Mouse (Mus musculus) midbrain, embryonic 11.5 days (tissue): Measurements from ENCODE around the gene Tpx2. TPM values are rescaled to one million over a fixed set of nuclear protein-coding genes. Genes with fewer than 3 reads are reported as not detected.

Source experiments
- ATAC-seq: fragments of 200-750 bp; cut with Nextera tagmentation; 2 replicates; pipeline ENCODE4 v1.8.0; 2017; ENCODE audit warnings: moderate TSS enrichment, moderate library complexity; ENCODE audit not compliant: low FRiP score
- DNase-seq: peaks from one replicate; pipeline ENCODE4 v3.0.0; 2015; ENCODE audit warnings: low spot score; ENCODE audit errors: missing footprints
- H3K27ac ChIP-seq: fragments of 300-500 bp; sonication (generic); 2 replicates; pipeline ENCODE4 v1.5.1; 2014; ENCODE audit warnings: low read depth, low read length
- H3K27me3 ChIP-seq: fragments of 300-500 bp; sonication (generic); 2 replicates; pipeline ENCODE4 v1.6.1; 2014; ENCODE audit warnings: mild to moderate bottlenecking, low read length, moderate library complexity, mixed read lengths; ENCODE audit not compliant: control insufficient read depth, insufficient read depth
- H3K36me3 ChIP-seq: fragments of 300-500 bp; sonication (generic); 2 replicates; pipeline ENCODE4 v1.6.1; 2014; ENCODE audit warnings: mild to moderate bottlenecking, low read length, moderate library complexity, mixed read lengths; ENCODE audit not compliant: control insufficient read depth, insufficient read depth
- H3K4me1 ChIP-seq: fragments of 300-500 bp; sonication (generic); 2 replicates; pipeline ENCODE4 v1.6.1; 2014; ENCODE audit warnings: low read length; ENCODE audit not compliant: control insufficient read depth, insufficient read depth
- H3K4me2 ChIP-seq: fragments of 300-500 bp; sonication (generic); 2 replicates; pipeline ENCODE4 v1.6.1; 2014; ENCODE audit warnings: mild to moderate bottlenecking, moderate library complexity
- H3K4me3 ChIP-seq: fragments of 300-500 bp; sonication (generic); 2 replicates; pipeline ENCODE4 v1.5.1; 2014; ENCODE audit warnings: low read depth, low read length
- H3K9ac ChIP-seq: fragments of 300-500 bp; sonication (generic); 2 replicates; pipeline ENCODE4 v1.6.1; 2014; ENCODE audit warnings: low read length
- H3K9me3 ChIP-seq: fragments of 300-500 bp; sonication (generic); 2 replicates; pipeline ENCODE4 v1.6.1; 2016; ENCODE audit warnings: low read length; ENCODE audit not compliant: control insufficient read depth
- WGBS: fragments of 180-500 bp; shearing (Covaris S2); extraction: QIAGEN DNeasy Blood & Tissue Kit; methylation state at CpG from one replicate; pipeline ENCODE4 v1.1.7; 2014; 5-methylcytosine and 5-hydroxymethylcytosine counted together
- polyA plus RNA-seq: library from polyadenylated mRNA; unstranded; fragments of >200 nt; fragmentation: Nextera tagmentation; extraction: Ambion mirVana; gene quantifications from 2 replicates; pipeline ENCODE4 v1.2.1, GENCODE M21; 2014

The Tpx2 gene
- polyA plus RNA-seq, 1 experiment from 2014 or later: 166 TPM

DNA sequence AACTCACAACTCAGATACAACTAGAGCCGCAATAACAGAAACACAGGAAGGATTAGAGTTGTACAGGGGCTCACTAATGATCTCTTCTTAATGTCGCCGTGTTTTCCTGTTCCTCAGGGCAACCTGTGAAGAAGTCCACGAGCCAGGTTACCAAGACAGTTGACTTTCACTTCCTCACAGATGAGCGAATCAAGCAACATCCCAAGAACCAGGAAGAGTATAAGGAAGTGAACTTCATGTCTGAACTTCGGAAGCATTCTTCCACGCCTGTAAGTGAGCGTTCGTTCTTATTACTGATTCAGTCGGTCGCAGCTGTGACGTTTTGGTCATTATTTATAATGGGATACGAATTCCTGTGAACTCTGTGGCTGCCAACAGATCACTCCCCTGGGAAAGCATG lies 33.1 kb downstream of the Tpx2 start:
- peaks cover 33% of the 10 kb centered on the region for H3K36me3 ChIP-seq
- 93% methylated on average over 13 of the region's 13 CpGs for WGBS
- no peak overlapping the region for H3K4me3 ChIP-seq
- ATAC-seq (no peak), DNase-seq (no peak)
- no peak overlapping the region for H3K27ac ChIP-seq
- no peaks in the 10 kb centered on the region for H3K27me3 ChIP-seq
- H3K9me3 ChIP-seq: no peaks in the 10 kb centered on the region
- no peak overlapping the region for H3K4me2 ChIP-seq
- no peaks in the 10 kb centered on the region for H3K4me1 ChIP-seq
- H3K9ac ChIP-seq: no peak overlapping the region

DNA sequence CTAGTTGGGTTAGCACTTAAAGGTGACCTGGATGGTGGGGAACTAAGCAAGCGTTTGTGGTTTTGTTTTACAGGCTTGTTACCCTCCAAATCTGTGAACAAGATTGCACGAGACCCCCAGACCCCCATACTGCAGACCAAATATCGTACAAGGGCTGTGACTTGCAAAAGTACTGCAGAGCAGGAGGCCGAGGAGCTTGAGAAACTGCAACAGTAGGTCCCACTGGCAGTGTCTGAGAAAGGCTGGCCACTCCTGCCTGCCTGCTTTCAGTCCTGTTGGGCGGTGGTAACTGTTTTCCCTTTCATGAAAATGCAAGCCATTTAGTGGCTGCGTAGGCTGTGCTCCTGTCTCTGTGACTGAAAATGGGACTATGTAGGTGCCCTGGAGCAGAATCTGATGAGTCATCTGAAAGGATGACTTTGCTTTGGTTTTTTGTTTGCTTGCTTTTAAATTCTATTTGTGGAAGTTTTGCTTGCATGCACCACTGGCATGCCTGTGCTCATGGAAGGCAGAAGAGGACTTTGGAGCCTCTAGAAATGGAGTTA lies 36.4 kb downstream of the Tpx2 start:
- H3K9ac ChIP-seq: no peak overlapping the region
- WGBS: 95% methylated on average over 6 of the region's 6 CpGs

DNA sequence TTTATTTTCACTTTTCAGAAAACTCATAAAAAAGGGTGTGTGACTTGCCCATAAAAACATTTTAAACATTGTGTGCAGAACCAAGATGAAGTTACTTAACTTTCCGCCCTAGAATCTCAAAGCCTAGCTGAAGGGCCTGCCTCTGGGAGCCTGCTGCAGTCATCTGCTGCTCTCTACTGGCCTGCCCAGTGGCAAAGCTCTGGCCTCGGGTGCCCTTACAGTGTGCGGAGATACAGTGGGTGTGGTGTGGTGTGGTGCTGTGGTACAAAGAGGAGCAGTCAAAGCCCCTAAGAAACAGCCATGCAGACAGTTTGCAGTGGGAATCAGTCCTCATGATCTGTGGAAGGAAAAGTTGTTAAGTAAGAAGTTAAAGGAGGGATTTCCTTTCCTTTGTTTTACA lies 39.5 kb downstream of the Tpx2 start:
- no peak for ATAC-seq
- no peak for DNase-seq
- WGBS: 90% methylated on average over 3 of the region's 3 CpGs
- Histone ChIP-seq H3K4me1 (no peaks in the 10 kb centered on the region), H3K27me3 (no peaks in the 10 kb centered on the region), H3K36me3 (peaks cover 54% of the 10 kb centered on the region), H3K9me3 (no peaks in the 10 kb centered on the region), H3K27ac (no peak overlapping the region), H3K9ac (no peak overlapping the region), H3K4me3 (no peak overlapping the region), H3K4me2 (no peak overlapping the region)

More for the DNA sequence above, 36.4 kb downstream of the Tpx2 start:
- H3K4me3 ChIP-seq: no peak overlapping the region
- H3K9me3 ChIP-seq: no peaks in the 10 kb centered on the region
- no peak overlapping the region for H3K27ac ChIP-seq
- no peaks in the 10 kb centered on the region for H3K27me3 ChIP-seq
- no peak for ATAC-seq
- no peak overlapping the region for H3K4me2 ChIP-seq
- H3K36me3 ChIP-seq: peaks cover 40% of the 10 kb centered on the region
- H3K4me1 ChIP-seq: no peaks in the 10 kb centered on the region
- no peak for DNase-seq

DNA sequence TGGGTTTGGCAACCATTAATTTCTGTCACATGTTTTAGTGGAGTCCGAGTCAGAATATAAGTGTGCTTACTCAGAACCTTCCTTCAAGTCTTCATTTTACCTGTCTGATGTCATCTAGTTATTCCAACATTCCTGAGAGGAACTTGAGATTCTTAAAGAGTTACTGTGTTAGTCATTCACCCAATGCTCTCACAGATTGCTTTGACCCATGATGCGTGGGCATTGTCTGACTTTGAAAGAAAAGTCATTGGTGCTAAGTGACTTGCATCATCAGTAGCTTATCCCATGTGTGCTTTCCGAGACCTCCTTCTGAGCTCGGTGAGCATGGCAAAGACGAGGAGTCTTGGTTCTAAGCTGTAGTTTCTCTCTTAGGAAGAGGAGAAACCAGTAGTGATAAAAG lies 41.0 kb downstream of the Tpx2 start:
- Histone ChIP-seq H3K4me2 (no peak overlapping the region), H3K4me3 (no peak overlapping the region), H3K9me3 (no peaks in the 10 kb centered on the region), H3K4me1 (no peaks in the 10 kb centered on the region), H3K27me3 (no peaks in the 10 kb centered on the region), H3K9ac (no peak overlapping the region), H3K36me3 (peaks cover 64% of the 10 kb centered on the region), H3K27ac (no peak overlapping the region)
- DNase-seq (no peak), ATAC-seq (no peak)
- 88% methylated on average over 5 of the region's 5 CpGs for WGBS

DNA sequence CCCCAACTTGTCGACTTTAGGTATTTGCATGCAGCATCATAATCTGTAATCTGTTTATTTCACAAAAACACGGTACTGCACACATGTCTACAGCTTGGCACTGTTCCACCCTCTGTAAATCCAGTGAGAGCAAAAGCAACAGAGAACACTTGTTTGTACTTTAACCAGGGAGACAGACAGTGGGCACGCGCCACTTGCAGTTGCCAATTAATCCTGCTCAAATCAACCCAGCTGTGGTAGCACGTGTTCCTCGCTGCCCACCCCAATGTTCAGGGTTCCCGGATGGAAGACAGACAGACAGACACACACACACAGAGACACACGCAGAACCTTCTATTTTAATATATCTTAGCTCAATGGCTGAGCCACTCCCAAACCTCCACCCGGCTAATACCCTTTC lies 48.1 kb downstream of the Tpx2 start:
- Histone ChIP-seq H3K27me3 (no peaks in the 10 kb centered on the region), H3K4me2 (no peak overlapping the region), H3K4me3 (no peak overlapping the region), H3K36me3 (peaks cover 34% of the 10 kb centered on the region), H3K9me3 (no peaks in the 10 kb centered on the region), H3K9ac (no peak overlapping the region), H3K4me1 (no peaks in the 10 kb centered on the region), H3K27ac (no peak overlapping the region)
- DNase-seq: no peak
- no peak for ATAC-seq
- WGBS: 92% methylated on average over 9 of the region's 9 CpGs

DNA sequence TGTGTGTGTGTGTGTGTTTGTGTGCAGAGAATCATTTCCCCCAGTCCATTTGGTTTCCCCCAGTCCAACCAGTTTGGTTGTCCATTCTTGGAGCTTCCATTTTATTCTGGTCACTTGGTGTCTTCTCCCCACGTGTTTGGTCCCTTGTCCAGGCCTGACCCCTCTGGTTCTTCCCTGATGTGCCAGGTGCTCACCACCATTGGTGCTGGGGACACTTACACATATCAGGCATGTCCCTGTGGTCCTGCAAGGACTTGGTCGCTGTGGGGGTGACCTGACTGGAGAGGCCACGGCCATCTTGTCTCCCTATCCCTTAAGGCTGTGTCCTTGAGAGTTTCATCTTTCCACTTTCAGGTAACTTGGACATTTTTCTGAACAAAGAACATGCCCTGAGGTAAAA lies 49.2 kb downstream of the Tpx2 start:
- 82% methylated on average over 3 of the region's 3 CpGs for WGBS
- Histone ChIP-seq H3K9me3 (no peaks in the 10 kb centered on the region), H3K36me3 (peaks cover 26% of the 10 kb centered on the region), H3K4me1 (no peaks in the 10 kb centered on the region), H3K9ac (no peak overlapping the region), H3K4me3 (no peak overlapping the region), H3K27me3 (no peaks in the 10 kb centered on the region), H3K27ac (no peak overlapping the region), H3K4me2 (no peak overlapping the region)
- DNase-seq: no peak
- ATAC-seq: no peak

DNA sequence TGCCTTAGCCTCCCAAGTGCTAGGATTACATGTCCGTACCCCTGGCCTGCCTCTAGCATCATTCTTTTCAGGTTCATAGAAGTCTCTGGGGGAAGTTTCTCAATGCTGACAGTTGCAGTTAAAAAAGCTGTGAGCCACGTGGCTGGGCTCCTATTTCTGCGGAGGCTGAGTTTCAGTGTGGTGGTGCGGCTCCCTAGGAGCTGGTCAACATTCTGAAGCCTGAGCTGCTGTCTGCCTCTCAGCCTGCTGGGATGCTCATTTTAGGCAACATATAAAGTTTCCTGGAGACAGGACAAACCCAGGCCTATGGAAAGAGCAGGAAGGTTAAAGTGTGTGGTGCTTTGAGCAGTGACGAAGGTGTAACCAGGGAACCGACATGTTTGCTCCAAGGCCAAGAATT lies 51.2 kb downstream of the Tpx2 start:
- Histone ChIP-seq H3K27ac (no peak overlapping the region), H3K4me3 (no peak overlapping the region), H3K4me1 (peaks cover 4% of the 10 kb centered on the region; the same call in 1 of the 2 replicates), H3K36me3 (peaks cover 7% of the 10 kb centered on the region), H3K4me2 (no peak overlapping the region), H3K9ac (no peak overlapping the region), H3K27me3 (no peaks in the 10 kb centered on the region), H3K9me3 (no peaks in the 10 kb centered on the region)
- DNase-seq (no peak), ATAC-seq (no peak)
- 76% methylated on average over 6 of the region's 6 CpGs for WGBS

DNA sequence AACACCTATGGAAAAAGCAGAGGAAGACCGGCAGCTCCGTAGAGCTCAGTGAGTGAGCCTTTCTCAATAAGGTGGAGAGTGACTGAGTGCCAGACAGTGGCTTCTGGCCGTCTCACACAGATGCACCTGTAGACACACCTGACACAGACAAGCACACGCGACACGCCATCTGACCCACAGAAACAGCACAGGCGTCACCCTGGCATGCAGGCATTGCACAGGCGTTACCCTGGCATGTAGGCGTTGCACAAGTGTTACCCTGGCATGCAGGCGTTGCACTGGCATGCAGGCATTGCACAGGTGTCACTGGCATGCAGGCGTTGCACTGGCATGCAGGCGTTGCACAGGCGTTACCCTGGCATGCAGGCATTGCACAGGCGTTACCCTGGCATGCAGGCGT lies 53.5 kb downstream of the Tpx2 start:
- ATAC-seq: no peak
- H3K9ac ChIP-seq: no peak overlapping the region
- H3K36me3 ChIP-seq: no peaks in the 10 kb centered on the region
- H3K4me2 ChIP-seq: no peak overlapping the region
- H3K9me3 ChIP-seq: no peaks in the 10 kb centered on the region
- H3K27me3 ChIP-seq: no peaks in the 10 kb centered on the region
- WGBS: 92% methylated on average over 15 of the region's 15 CpGs
- H3K4me1 ChIP-seq: peaks cover 4% of the 10 kb centered on the region; the same call in 1 of the 2 replicates
- H3K27ac ChIP-seq: no peak overlapping the region
- DNase-seq: no peak
- H3K4me3 ChIP-seq: no peak overlapping the region

DNA sequence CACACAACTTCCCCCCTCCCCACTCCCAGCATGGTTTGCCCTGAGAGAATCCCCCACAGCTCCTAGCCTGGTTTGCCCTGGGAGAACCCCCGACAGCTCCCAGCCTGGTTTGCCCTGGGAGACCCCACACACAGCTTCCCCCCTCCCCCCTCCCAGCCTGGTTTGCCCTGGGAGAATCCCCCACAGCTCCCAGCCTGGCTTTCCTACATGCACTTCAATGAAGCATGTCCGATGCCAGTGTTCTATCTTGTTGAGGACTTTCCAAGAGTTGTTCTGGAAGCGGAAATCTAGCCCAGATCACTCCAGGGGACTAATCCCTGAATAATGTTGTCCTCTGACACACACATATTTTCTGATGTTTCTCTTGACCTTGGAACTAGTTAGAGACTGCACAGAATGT lies 54.9 kb downstream of the Tpx2 start:
- no peaks in the 10 kb centered on the region for H3K9me3 ChIP-seq

More for the DNA sequence above, 54.9 kb downstream of the Tpx2 start:
- ATAC-seq: no peak
- WGBS: 20% methylated on average over 3 of the region's 3 CpGs
- Histone ChIP-seq H3K36me3 (no peaks in the 10 kb centered on the region), H3K27ac (no peak overlapping the region), H3K27me3 (no peaks in the 10 kb centered on the region), H3K9ac (no peak overlapping the region), H3K4me2 (no peak overlapping the region), H3K4me3 (no peak overlapping the region), H3K4me1 (peaks cover 8% of the 10 kb centered on the region; the same call in 1 of the 2 replicates)
- peak; percentile 87 for DNase-seq
